In the genomic region with DNA sequence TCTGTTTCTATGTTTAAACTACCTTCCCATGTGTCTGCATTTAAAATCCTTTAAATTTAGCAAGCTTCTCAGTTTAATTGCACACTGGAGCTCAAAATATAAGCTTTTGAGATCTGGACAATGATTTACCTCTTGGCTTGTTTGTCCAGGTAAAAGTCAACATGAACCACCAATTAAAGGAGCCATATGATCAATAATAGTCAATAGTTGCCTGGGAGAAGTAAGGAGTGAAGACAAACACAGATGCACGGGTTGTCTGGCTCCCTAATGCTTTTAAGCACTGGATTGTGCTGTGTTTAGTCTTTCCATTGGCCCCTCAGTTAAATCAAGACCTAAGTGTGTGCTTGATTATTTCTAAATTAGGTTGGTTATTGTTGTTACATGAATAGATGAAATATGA, we compare ENCODE assay signal across 29 mouse cellular contexts. TPM values are rescaled to one million over a fixed set of nuclear protein-coding genes. Genes with fewer than 3 reads are reported as not detected.
"Had no signal": no experiment of that assay in that cellular context is flagged by ENCODE, and none has a peak within 500 bp of the region (broad histone marks: within the 10 kb centered on the region; RNA-seq: fewer than 3 reads in every experiment).

No protein-coding gene starts in this region.

- H3K4me3 ChIP-seq: limb, embryonic 12.5 days; limb, embryonic 15.5 days had no signal

- H3K27me3 ChIP-seq: limb, embryonic 12.5 days; limb, embryonic 15.5 days had no signal

- H3K4me2 ChIP-seq: limb, embryonic 12.5 days; limb, embryonic 15.5 days; midbrain, embryonic 11.5 days had no signal

- H3K36me3 ChIP-seq: limb, embryonic 12.5 days; limb, embryonic 15.5 days had no signal

- H3K27ac ChIP-seq: kidney, postnatal 0 days; limb, embryonic 12.5 days; limb, embryonic 15.5 days; stomach, postnatal 0 days had no signal

- ATAC-seq: intestine, postnatal 0 days had no signal

- H3K9ac ChIP-seq: limb, embryonic 12.5 days; limb, embryonic 15.5 days had no signal

- H3K4me1 ChIP-seq: limb, embryonic 12.5 days; limb, embryonic 15.5 days had no signal

- DNase-seq: kidney, postnatal 36 days; lung, adult 2 months; lung, postnatal 14 days; lung, postnatal 4 days; midbrain, embryonic 14.5 days; right cerebral cortex, postnatal 4 days; thymus, adult 2 months; thymus, postnatal 14 days; thymus, postnatal 4 days had no signal

- H3K9me3 ChIP-seq: limb, embryonic 15.5 days had no signal

RNA-seq across cellular contexts. Expression of a gene that starts 33.3 kb away (rescaled TPM):
- total RNA-seq: layer of hippocampus, adult 8-10 months; layer of hippocampus, postnatal 10 days; left cerebral cortex, adult 8-10 months; left cerebral cortex, postnatal 14 days; left cerebral cortex, postnatal 4 days; megakaryocyte progenitor cell, adult 5-6 weeks; megakaryocyte-erythroid progenitor cell, adult 5-6 weeks; midbrain, postnatal 0 days had no signal
- polyA plus RNA-seq: intestine, postnatal 0 days; kidney, adult 2 months; kidney, embryonic 14.5 days; kidney, postnatal 0 days; limb, embryonic 12.5 days; limb, embryonic 15.5 days; lung, adult 2 months; lung, embryonic 16.5 days; midbrain, embryonic 11.5 days; midbrain, embryonic 14.5 days; midbrain, postnatal 0 days; neural tube, embryonic 11.5 days; neural tube, embryonic 14.5 days; stomach, embryonic 14.5 days; stomach, postnatal 0 days; thymus, adult 2 months had no signal
